Mouse (Mus musculus) kidney, adult 8-10 months (tissue): ENCODE measurements at regions not wholly inside any gene's neighbourhood (a gene's known extent, or its start where the extent isn't known, plus 50 kb on each side); places are given as distances from the start of the nearest gene placed in this dataset.

Experiments
- DNase-seq, 2 experiments: peaks; one replicate each; pipeline ENCODE4 v3.0.0; 2022

DNA sequence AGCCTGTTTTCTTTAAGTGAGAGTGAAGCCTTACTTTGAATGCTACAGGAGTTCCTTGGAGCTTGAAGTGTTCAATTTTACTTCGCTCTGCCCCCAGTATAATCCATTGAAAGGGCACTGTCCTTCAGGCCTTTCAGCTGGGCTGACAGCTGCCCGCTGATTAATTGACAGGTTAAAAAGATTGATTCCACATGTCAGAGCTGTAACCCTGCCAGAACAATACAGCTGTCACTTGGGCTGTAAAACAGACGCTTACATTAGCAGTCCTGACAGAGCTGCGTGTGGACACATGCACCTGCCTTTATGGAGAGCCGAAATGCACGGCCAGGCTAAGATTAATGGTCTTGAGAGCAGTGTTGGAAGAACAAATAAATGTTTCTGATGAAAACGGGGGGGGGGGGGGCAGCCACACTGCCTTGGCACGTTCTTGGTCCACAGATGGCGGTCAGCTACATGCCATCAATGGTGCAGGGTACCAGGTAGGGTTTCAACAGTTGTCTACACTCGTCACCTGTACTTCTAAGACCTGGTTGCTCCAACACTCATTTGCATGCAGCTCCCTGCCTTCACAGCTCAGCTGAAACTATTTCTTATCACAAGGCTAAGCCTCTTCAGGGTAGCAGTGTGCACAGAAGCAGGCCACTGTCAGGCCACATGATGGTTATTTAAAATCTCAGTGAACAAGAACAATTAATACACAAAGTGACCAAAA, 407.3 kb downstream of the Gm45692 start:
- DNase-seq, result no peak

DNA sequence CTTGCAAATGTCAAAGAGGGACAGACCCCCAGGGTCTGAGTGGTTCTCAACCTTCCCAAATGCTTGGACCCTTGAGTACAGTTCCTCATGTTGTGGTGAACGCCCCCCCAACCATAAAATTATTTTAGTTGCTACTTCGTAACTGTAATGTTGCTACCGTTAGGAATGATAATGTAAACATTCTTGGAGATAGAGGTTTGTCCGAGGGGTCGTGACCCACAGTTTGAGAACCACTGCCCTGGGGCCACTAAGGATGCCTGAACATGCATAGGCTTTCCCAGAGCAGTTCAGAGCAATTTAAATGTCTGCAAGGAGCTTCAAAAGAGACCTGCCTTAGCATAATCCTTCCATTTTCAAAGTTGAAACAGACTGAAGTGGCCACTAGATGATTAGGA, 407.8 kb downstream of the Gm45692 start:
- DNase-seq, result no peak

GRCm38 (mm10) chr8:26529921-26530320, 410.6 kb downstream of the Gm45692 start:
- DNase-seq, result no peak

GRCm38 (mm10) chr8:26533444-26534421, 414.4 kb downstream of the Gm45692 start:
- DNase-seq, result no peak

GRCm38 (mm10) chr8:26535816-26536215, 416.5 kb downstream of the Gm45692 start:
- DNase-seq, result no peak

GRCm38 (mm10) chr8:26553691-26554090, 423.4 kb upstream of the Zfp703 start:
- DNase-seq, result no peak

DNA sequence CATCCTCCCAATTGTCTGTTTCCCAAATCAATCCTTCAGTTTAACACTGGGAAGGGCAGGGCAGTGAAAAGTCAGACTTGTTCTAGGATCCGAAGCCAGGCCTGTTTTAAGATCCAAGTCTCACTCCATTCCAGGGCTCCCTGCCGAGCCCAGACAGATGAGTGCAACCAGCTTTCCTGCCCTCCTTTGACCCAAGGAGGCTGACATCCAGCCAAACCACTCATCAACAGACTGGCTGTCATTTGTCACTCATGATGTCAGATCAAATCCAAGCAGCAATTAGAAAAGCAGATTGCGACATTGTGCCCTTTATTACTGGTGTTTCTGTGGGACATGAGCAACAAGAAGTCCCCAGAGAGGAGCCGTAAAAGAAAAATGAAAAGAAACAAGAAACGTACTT, 417.9 kb upstream of the Zfp703 start:
- no peak for DNase-seq

- DNase-seq, result no peak
Observed at GRCm38 (mm10) chr8:26563151-26563550, 414.0 kb upstream of the Zfp703 start.

DNA sequence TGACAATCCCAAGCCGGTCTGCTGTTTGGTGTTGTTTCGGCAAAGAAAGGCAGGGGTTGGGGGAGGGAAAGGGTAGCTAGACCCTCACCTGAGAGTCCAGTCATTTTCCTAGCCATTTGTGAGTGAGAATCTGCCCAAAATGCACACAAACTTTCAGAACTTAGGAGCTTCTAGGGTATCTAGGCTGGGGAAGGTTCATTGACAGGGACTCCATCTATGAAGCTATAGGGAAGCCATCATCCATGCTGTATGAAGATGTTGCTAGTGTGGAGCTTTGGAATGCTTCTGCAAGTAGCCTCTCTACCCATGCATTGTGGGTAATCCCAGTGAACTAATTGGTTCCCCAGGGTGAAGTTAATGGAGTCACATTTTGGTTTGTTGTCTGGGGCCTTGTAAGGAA, 412.9 kb upstream of the Zfp703 start:
- no peak for DNase-seq

- no peak for DNase-seq
Observed at GRCm38 (mm10) chr8:26568423-26569060, 408.6 kb upstream of the Zfp703 start.

DNA sequence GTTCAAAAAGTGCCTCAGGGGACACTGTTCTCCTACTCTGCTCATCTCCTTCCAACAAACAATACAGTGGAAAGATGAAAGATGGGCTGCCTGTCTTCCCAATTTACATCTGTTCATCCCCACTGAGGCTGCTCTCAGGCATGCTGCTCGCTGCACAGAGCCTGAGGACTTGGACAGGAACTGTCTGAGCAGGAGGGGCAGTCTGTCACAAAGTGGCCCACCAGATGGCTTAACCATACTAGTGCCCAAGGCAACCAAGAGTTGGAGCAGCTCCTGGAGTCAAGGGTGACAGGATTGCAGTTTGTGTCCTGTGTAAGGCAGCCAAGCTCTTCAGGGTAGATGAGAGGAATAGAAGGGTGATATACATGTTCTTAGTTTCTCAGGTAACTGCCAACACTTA, 388.3 kb upstream of the Zfp703 start:
- no peak for DNase-seq

DNA sequence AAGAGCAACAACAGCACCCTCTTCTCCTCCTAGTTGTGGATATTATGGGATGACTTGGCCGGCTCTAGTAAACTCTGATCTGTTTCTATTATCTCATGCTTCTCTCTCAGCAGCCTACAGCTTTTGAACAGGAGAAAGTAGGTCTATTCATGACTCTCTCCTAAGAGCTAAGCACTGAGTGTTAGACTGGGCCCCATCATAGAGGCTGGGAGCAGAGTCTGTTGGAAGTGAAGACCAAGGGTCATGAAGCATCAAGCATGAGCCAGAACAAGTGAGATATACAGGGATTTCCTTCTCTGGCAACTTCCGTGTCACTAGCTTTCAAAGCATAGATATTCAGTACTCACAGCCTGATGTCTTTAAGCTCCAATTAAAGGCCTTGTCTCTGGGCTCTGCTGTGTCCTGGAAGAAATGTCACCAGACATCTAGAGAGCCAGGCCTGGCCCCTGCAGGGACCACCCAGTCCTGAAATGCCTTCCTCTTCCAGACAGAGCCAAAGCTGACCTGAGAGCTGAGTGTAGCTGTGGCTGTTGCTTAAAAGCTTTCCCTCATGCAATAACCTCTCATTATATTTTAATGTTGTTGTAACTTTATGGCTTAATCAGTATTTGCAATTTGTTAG, 386.4 kb upstream of the Zfp703 start:
- DNase-seq, result no peak

GRCm38 (mm10) chr8:26591266-26591665, 385.9 kb upstream of the Zfp703 start:
- DNase-seq, result no peak

DNA sequence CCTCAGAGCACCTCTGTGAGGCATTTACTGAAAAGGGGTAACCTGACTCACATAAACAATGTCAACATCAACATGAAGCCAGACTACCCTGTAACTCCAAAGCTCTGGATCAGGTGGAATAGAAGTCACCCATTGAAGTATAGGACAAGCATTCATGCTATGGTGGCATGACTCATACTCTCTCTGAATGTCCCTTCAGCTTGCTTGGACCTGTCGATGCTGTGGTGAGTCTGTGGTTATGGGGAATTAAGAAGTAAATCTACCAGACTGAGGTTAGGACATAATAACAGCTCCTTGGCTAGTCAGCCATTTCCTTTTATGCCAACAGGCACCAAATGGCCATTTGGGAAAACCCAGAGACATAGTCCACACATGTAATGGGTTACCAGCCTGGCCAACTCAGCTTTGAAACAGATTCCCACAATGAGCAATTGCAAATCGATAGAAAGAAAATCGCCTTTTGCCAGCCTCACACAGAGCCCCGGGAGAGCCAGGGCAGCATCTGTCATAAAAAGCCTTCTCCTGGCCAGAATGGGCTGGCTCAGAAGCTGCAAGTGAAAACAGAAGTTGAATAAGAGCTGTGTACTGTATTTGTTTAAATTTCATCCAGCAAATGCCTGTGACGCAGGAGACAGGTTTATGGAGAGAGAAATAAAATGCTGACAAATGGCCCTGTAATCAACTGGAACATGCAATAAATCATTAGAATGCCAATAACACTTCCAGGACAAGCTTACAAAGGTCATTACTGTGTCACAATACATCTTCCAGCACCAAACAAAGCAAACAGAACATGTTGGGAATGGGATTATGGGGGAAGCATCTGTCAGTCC, 383.4 kb upstream of the Zfp703 start:
- no peak for DNase-seq

GRCm38 (mm10) chr8:26594369-26594920, 382.7 kb upstream of the Zfp703 start:
- no peak for DNase-seq

GRCm38 (mm10) chr8:26595431-26596018, 381.6 kb upstream of the Zfp703 start:
- DNase-seq, result no peak

DNA sequence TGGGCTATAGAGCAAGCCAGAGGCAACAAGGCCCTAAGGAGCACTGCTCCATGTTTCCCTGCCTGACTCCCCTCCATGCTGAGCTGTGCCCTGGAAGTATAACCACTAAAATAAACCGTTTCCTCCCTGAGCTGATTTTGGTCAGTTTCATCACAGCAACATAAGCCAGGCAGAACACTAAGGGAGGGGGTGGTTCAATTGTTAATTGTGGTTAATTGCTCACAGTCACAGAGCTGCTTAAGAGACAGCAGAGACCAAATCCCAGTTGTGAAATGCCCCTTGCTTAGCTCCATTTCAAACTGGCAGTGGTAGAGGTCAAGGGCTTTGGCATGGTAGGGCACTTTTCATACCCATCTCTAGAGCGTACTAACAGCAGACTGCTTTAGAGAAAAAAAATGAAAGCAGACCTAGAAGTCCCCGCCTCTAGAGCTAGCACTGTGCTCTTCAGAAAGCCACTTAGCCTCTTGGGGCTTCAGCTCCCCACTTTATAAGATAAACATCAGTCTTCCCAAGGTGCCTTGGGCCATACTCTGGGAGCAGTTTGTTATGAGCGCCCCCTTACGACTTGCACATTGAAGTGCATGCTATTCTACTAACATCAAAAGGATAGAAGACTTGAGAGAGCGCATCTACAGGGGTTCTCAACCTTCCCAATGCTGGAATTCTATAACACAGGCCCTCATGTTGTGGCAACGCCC, 380.3 kb upstream of the Zfp703 start:
- no peak for DNase-seq

- DNase-seq, result peak; percentile 57 to 76
Observed at GRCm38 (mm10) chr8:26598520-26598919, 378.6 kb upstream of the Zfp703 start.

GRCm38 (mm10) chr8:26600127-26600526, 377.0 kb upstream of the Zfp703 start:
- no peak for DNase-seq

GRCm38 (mm10) chr8:26608001-26608400, 369.1 kb upstream of the Zfp703 start:
- DNase-seq, result no peak

GRCm38 (mm10) chr8:26608588-26608987, 368.5 kb upstream of the Zfp703 start:
- no peak for DNase-seq
